Mouse (Mus musculus): Measurements from ENCODE around the gene Comt.

The Comt gene

DNA sequence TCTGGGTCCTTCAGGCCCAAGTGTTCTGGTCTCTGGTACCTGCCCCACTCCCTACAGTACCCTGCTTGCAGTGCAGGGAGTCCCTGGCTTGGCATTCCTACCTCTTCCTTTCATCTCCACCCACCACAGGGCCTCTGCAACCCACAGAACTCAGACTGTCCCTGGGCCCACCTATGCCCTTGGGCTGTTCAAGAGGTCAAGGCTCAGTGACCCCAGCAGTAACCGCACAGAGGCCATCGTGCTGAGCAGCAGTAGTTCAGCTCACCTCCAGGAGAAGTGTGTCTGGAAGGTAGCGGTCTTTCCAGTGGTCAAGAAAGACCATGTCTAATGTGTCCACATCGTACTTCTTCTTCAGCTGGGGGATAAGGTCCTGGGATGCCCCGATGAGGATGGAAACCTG lies 16.2 kb downstream of the Comt start:
- DNase-seq = no peak

DNA sequence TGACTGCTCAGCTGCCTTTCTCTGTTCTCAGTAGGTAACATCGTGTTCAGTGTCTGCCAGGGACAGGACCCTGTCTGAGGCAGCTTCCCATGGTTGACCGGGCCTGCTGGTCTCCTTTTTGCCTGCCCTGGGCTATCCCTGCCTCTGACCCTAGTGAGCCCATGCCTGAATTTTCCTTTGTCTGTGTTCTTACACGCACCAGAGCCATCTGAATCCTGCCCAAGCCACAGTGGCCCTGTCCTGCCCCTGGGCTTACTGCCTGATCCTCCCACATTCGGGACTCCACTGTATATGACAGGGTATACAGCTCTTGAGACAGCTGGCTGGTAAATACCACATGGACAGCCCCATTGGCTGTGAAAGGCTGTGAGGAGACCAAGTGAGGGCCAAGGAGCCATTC lies 16.9 kb downstream of the Comt start:
- DNase-seq = no peak

DNA sequence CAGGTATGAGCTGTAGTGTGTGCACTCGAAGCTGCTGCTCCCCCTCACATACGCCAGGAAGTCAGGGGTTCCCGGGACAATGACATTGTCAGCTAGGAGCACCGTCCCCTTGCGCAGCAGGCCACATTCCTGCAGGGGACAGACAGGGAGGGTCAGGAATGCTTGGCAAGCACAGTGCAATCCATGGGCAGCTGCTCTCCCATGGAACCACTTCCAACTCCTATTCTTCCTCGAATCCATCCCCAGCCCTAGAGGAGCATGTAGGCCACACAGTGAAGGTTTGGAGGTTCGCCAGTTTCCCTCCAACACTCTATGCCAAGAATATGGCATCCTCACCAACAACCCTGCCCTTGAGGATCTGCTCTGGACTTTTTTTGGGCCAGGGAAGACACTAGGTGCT lies 18.7 kb downstream of the Comt start:
- peak in 1 of 2 experiments; percentile 34 for DNase-seq

DNA sequence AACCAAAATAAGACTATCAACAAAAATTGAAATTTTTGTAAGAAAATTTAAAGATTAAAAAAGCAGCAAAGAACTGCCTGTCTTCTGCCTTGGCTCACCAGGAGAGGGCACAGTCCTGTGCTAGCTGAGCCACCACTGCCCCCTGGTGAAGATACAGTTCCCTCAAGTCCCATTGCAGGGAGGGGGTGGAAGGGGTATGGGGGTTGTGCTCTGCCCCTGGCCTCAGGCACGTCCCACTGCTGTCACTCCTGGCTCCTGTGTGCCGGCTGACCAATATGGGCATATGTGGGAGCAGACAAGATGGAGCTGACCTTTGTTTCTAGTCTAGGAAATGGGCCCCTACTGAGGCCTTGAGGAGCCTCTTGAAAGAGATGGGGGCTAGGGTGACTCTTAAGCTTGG lies 20.4 kb downstream of the Comt start:
- peak; percentile 78 to 80 for DNase-seq

DNA sequence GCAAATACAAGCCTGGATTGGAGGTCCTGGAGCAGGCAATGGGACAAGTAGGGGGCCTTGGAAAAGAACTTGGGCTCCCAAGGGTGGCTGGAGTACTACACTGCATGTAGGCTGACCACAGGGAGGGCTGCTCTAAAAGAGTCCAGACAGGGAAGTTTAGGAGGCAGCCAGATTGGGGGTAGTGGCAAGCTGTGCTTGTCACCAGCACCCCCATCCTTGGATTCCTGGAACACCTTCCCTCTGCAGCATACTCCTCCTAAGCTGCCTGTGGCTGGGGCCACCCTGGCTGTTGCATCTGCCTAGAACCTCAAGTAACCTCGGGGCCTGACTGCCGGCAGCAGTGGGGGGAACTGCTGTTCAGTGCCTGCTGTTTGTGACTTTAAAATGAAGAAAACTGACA lies 20.8 kb downstream of the Comt start:
- DNase-seq = no peak

DNA sequence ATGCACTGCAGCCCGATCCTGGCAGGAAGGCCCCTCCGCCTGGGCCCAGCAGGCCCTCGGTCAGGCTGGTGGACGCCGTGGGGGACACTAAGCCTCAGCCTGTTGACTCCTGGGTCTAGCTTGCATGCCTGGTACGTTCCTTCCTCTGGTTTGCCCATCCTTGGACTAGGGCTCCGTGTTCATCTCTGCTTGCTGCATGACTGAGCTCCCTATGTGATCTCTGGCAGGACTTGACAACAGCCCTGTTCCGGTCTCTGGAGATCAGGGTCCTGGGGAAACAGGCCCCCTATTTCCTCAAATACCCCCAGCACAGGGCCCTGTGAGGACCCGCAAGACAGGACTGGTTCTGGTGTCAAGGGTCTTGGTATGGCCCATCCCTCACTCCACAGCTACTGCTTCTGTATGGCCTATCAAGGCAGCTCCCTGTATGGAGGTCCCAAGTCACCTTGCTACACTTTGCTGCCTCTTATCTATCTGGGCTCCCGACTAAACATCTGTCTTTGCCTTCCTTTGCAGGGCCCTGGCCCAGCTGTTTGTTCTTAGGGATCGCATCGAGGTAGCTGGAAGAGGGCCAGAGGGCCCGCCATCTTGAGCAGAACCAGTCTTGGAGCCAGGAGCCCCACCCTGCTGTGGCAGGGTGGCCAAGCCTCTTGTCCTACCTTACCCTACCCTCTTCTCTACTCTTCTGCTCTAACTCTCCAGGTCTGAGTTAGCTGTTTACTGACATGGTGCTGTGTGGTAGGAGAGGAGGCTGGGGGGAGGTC lies 21.4 kb downstream of the Comt start:
- no peak for DNase-seq

DNA sequence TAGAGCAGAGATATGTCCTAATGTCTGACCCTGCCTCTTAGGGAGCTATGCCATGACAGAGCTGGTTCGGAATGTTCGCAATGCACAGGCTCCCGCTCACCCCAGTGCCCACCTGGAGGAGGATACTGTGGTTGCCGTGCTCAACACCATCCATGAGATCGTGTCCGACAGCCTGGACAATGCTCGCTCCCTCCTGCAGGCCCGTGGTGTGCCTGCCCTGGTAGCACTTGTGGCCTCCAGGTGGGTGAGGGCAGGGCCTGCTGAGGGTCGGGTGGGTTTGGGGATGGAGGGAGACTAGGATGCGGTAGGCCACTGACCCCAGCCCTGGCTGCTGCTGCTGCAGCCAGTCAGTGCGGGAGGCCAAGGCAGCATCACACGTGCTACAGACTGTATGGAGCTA lies 23.4 kb downstream of the Comt start:
- no peak for DNase-seq

DNA sequence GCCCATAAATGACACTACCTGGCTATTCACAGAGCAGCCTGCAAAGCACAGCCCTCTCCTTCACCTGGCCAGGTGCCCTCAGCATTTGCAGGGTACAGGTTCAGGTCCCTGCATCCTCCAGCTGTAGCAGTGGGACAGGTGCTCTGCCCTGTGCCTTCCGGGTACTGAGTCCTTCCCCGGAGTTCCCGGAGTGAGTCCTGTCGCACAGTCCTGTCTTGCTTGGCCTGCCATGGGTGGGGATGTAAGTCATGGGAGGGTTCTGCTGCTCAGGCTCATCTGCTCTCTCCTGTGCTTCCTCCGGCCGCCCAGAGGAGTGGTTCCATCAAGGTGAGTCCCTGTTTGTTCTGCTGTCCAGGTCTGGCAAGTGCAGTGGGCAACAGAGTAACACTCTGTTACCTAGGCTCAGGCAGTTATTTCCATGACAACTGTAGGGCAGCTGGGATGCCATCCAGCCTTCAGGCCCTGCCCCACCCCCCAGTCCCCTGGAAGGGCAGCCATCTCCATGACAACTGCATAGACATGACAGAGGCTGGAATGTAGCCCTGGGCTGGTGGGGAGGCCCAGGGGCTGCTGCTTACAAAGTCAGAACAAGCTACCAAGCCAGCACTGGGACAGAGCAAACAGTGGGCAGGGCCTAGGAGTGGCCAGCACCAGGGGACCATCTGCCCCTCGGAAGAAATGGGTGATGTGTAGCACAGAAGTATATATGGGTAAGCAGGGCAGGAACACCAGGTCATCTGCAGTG lies 26.0 kb downstream of the Comt start:
- DNase-seq = no peak

DNA sequence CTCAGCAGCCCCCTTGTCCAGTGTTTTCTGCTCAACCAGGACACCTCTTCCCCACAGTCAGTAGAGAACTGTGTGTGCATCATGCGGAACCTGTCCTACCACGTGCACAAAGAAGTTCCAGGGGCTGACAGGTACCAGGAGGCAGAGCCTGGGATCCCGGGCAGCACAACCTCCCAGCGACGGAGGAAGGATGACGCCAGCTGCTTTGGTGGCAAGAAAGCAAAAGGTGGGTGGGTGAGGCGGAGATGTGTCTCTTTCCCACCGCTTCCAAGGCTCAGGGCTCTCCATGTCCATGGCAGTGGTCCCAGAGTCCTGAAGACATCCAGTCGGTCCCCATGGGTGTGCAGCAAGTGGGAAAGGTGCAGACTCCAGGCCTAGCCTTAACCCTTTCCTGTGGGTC lies 26.6 kb downstream of the Comt start:
- no peak for DNase-seq

DNA sequence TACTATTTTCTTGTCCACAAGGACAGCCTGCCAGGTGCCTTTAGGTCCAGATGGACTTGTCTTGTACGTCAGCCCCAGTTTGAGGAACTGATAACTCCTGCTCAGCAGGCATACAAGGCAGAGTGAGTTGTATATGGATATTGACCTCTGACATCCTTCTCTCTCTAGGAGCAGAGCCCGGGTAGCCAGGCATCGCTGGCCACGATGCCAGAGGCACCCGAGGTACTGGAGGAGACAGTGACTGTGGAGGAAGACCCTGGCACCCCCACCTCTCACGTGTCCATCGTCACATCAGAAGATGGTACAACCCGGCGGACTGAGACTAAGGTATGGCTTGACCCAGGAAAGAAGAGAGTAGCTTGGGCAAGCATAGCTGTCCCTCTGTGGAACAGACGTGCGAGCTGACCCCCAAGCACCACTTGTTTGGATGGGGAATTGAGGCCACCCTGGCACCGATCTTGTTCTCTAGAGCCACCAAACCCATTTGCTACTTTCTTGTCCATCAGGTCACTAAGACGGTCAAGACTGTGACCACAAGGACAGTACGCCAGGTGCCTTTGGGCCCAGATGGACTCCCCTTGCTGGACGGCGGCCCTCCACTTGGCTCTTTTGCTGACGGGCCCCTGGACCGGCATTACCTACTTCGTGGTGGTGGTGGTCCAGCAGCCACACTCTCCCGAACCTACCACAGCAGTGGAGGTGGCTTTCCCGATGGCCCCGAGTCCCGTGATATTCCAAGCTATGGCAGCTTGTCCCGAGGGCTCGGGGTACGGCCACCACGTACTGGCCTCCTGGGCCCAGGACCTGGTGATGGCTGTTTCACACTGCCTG lies 29.6 kb downstream of the Comt start:
- DNase-seq = no peak

DNA sequence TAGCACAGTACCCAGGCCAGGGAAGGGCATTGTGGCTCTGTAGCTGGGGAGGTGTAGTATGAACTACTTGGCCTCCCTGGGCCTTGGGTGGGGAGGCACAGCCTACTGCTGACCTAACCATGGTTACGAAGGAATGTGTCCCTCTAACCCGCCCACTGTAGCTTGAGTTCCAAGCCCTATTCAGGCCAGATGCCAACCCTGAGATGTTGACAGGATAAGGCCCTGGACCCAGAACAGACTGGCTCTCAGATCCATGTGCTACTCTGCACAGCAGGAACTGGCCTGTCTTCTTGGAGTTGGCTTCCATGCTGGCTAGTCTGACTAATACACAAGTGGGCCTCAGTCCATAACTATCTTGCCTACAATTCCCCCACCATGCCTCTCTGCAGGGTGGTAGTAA lies 30.5 kb downstream of the Comt start:
- peak; percentile 74 to 87 for DNase-seq

DNA sequence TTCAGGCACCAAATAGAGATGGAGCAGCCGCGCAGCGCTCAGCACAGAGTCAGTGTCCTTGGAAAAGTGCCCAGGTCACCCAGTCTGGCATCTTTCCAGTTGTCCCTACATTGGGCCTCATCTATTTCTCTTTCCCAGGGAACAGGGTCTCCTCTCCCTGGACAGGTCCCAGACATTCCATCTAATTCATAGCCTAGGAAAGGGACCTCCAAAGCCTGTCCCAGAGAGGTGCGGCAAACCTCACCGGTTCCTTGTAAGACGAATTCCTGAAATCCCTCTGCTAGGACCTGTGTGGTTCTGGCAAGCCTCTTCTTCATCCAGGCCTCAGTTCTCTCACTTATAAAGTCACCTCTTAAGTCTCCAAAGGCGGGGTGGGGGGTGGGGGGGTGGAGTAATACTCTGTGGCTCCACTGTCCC lies 31.0 kb downstream of the Comt start:
- peak; percentile 71 to 79 for DNase-seq

DNA sequence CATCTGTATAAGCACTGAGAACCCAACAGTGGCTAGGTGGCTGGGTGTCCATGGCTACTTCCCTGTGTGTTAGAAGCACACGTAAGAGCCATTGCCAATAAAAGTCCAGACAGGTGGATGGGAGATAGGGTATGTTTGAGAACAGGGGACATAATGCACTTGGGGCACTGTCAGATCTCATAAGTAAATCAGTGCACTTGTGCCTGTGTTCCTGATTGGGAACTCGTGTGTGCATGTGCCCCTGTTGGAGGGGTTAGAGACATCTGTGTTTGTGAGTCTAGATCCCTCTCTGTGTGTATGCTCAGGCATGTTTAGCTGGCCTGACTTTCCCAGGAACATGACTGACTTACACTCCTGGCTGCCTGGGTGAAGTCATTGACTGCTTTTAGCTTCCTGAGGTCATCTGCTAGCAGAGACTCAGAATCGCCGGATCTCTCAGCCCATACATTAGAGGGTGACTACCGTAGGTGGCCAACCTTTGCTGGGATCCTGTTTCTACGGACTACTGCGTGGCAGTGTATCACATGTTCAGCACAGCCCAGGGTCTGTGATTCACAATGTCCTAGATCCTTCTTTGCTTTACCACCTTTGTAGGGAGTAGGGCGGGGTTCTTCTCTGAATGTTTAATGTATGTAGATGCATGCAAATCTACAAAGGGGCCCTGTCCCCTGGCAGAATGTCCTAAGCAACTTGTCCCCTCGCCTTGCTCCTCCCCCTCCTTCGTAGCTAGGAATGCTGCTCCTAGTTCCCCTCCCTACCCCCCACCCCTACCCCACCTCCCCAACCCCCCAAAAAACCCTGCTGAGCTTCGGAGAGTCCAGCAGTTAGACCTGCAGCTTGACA lies 31.7 kb downstream of the Comt start:
- no peak for DNase-seq

DNA sequence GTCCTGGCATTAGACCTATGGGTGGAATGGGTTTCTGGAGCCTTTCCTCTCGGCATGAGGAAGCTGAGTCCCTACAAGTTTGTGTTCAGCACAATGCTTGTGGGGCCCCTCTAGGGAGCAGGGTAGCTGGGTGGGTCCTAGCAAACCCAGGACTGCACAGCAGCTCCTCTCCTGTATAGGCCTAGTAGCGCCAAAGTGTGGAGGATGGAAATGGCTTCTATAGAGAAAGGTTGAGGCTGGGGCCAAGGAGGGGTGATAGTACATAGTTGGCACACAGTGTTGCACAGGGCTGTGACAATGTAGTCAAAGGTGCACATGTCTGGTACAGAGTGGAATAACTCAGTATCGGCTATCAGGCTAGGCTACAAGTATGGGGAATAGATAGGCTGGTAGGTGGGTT lies 32.6 kb downstream of the Comt start:
- no peak for DNase-seq

DNA sequence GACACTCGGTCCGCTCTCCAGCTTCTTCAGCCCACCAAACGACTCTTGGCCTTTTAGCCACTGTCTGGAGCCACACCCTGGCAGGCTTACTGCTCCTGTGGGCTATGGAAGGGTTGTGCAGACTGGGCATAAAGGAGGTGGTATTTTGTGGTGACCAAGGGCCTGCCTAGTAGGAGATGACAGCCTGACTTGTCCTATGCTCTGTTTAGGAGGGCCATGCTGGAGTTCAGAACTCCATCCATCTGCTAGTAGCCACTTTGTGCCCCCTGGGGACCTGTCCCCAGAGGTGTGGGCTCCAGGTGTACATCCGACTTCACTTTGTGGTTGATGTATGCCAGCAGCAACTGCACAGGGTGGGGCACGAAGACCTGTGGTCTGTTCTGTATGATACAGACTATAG lies 33.1 kb downstream of the Comt start:
- DNase-seq = peak in 1 of 2 experiments; percentile 29

DNA sequence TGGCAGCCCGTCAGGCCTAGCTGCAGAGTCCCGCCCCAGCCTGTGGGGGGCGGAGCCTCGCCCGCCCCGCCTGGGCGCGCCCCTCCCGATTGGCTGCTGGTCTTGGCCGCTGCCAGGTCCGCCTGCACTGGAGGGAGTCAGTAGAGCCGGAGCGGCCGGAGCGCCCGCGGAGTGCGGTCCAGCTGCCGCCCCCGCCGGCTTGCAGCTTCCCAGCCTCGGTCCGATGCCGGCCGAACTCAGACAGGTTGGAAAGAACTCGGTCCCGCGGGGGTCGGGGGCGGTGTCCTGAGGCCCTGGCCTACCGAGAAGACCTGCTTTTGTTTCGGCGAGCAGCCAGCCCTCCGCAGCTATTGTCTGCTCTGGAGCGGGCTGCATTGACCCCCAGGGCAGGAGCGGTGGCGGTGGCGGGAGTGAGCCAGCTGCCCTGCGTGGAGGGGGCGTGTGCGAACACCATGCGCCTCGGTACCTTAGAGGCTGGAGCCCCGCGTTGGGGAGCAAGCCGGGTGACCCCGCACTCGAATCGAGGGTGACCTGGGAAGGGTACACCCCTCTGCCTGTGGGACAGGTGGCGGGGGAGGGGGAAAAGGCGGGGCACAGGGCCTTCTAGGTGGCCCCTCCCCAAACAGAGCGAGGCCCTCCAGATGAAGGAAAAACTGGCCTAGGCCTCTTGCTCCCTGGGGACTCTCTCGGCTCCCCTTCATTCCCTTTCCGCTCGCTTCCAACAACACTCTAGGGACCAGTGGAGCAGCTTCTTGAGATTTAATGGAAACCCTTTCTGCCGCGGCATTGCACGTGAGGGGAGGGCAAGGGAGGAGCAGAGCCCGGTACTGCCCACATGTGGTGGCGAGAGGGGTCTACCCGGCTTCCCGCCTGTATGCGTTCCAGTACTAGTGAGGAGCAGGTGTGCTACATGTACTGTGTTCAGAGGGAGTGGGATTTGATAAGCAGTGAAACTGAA lies 33.9 kb downstream of the Comt start:
- DNase-seq = peak; percentile 90 to 95

DNA sequence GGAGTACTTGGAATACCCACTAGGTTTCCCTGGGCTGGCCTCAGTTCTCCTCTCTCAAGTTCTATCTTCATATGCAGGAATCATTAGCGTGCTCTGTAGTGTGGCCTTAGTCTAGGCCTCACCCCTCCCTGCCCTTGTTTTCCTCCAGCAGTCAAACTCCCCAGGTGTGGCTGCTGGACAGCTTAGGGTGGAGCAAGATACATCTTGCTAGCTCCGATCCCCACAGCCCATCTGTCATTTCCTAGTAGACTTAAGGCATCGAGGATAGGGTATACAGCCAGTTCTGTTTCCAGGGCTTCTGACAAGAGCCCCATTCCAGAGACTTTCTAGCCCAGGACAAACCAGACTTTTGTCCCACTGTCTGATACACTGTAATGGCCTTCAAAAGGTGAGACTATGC lies 34.9 kb downstream of the Comt start:
- peak in 1 of 2 experiments; percentile 20 for DNase-seq

DNA sequence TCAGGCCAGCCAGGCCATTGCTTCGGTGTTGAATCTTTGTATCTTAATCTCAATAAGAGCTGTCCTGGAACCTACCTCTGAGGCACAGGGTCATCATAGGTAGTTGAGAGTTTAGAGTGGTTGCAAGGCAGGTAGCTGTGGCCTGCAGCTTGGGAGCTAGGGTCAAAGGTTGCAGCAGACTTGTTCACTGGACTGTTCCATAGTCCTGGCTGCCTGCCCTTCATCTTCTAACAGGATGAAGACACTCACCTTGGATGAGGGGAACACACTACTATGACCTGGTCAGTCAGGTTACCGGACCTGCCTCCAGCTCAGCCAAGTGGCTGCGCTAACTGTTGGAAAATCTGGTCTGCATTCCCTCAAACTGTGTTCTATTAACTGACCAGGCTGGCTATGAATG lies 35.5 kb downstream of the Comt start:
- peak; percentile 82 to 85 for DNase-seq

DNA sequence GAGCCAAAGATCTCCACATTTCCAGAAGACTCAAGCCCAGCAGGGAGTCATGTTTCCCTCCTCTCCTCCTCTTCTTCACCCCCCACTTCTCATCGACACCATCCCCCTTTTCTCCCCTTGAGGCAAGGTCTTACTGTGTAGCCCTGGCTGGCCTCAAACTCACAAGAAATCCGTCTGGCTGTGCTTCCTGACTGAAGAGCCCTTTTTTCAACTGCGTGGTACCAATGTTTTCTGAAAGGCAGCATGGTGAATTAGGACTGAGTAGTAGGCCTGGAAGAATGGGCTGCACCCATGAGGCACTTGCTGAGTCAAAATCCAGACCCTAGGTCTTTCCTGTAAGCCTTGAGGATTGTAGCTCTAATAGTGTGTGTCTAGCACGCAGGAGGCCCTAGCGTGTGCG lies 36.3 kb downstream of the Comt start:
- peak in 1 of 2 experiments; percentile 16 for DNase-seq

DNA sequence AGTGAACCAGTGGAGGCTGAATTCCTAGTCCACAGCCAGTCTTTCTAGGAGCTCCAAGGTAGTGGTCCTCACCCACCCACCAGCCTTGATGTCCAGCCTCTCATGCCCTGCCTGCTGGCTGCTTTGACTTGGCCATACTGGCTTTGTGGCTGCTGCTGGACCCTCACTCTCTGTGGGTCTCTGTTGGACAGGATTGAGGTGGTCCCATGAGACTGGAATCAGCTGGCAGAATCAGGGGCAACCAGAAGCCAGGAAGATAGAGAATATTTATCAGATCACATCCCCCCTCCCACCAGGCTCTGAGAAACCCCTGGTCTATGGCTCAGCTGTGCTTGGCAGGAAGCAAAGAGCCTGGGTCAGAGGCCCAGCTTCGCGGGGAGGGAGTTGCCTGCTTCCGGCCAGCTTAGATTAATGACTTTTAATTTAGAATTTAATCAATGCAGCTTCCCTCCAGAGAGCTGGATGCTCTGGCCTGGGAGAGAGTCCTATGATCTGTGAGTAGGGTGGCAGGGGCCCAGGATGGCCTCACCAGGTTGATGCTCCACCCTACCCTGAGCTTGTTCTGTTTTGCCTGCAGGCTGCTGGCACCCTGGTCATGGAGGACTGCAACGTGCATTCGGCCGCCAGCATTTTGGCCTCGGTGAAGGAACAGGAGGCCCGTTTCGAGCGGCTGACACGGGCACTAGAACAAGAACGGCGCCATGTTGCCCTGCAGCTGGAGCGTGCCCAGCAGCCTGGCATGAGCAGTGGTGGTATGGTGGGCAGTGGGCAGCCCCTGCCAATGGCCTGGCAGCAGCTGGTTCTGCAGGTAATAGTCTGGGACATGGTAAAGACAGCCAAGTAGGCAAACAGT lies 37.8 kb downstream of the Comt start:
- peak; percentile 44 to 55 for DNase-seq
